Mouse (Mus musculus) kidney, adult 2 months (tissue): ENCODE measurements around the gene Gfod1. TPM values are rescaled to one million over a fixed set of nuclear protein-coding genes. Genes with fewer than 3 reads are reported as not detected.
A peak's percentile ranks its signal among the peaks of the same experiment; 100 is the strongest.

Experiments used
- DNase-seq: peaks from one replicate; pipeline ENCODE4 v3.0.0; 2021
- H3K27ac ChIP-seq: fragments of 200-500 bp; 2 replicates; pipeline ENCODE4 v1.5.1; 2012; ENCODE audit warnings: low read depth, low read length, control low read depth, inconsistent platforms; ENCODE audit not compliant: insufficient read depth
- H3K27me3 ChIP-seq: fragments of 200-500 bp; replicated peaks from 2 replicates; pipeline ENCODE4 v1.6.1; 2012; ENCODE audit warnings: mild to moderate bottlenecking, moderate library complexity, low read length, inconsistent platforms; ENCODE audit not compliant: control insufficient read depth, insufficient read depth
- H3K36me3 ChIP-seq: fragments of 200-500 bp; 2 replicates; pipeline ENCODE4 v1.6.1; 2012; ENCODE audit warnings: mild to moderate bottlenecking, moderate library complexity, low read length, inconsistent platforms; ENCODE audit not compliant: control insufficient read depth, insufficient read depth
- H3K4me1 ChIP-seq: fragments of 200-500 bp; 2 replicates; pipeline ENCODE4 v1.6.1; 2011; ENCODE audit warnings: low read length; ENCODE audit not compliant: control insufficient read depth, insufficient read depth
- H3K4me3 ChIP-seq: fragments of 200-500 bp; 2 replicates; pipeline ENCODE4 v1.5.1; 2011; ENCODE audit warnings: mild to moderate bottlenecking, low read depth, low read length, control low read depth; ENCODE audit not compliant: insufficient read depth
- CTCF ChIP-seq: fragments of 200-500 bp; conservative IDR thresholded peaks from 2 replicates; pipeline ENCODE4 v1.5.1; 2011; ENCODE audit warnings: low read depth, mild to moderate bottlenecking, control low read depth, low read length, moderate library complexity, mixed read lengths; ENCODE audit not compliant: insufficient read depth, insufficient read length
- POLR2A ChIP-seq: fragments of 200-500 bp; IDR thresholded peaks from one replicate; pipeline ENCODE4 v1.6.1; 2011; ENCODE audit warnings: low read depth, low read length, control low read depth
- WGBS: fragments of 180-500 bp; shearing (Covaris S2); methylation state at CpG from one replicate; pipeline ENCODE4 v1.1.7; 2018; 5-methylcytosine and 5-hydroxymethylcytosine counted together
- polyA plus RNA-seq: library from polyadenylated mRNA; depleted of rRNA; stranded (reverse); fragments of >200 nt; gene quantifications from 2 replicates; pipeline ENCODE4 v1.2.3, GENCODE M21; 2012

Gene Gfod1
- polyA plus RNA-seq, 1 experiment, result 2.0 TPM

GRCm38 (mm10) chr13:43336425-43337221 is 32.7 kb upstream of the Gfod1 start:
- Histone ChIP-seq H3K27me3 (no peaks in the 10 kb centered on the region), H3K36me3 (no peaks in the 10 kb centered on the region), H3K27ac (no peak overlapping the region), H3K4me1 (no peaks in the 10 kb centered on the region), H3K4me3 (no peak overlapping the region)
- 48% methylated on average over 12 of the region's 12 CpGs for whole genome bisulfite sequencing
- no peak for DNase-seq
- TF ChIP-seq POLR2A (no peak), CTCF (no peak)

- WGBS, result 45% methylated on average over 7 of the region's 7 CpGs
- no peak overlapping the region for H3K27ac ChIP-seq
- DNase-seq, result peak; percentile 19
Measured at GRCm38 (mm10) chr13:43332591-43332990, 28.6 kb upstream of the Gfod1 start.

GRCm38 (mm10) chr13:43331721-43332444 is 27.9 kb upstream of the Gfod1 start:
- no peaks in the 10 kb centered on the region for H3K36me3 ChIP-seq
- H3K27me3 ChIP-seq, result no peaks in the 10 kb centered on the region
- DNase-seq, result no peak
- no peak overlapping the region for H3K27ac ChIP-seq
- 49% methylated on average over 11 of the region's 11 CpGs for WGBS
- H3K4me3 ChIP-seq, result no peak overlapping the region
- no peaks in the 10 kb centered on the region for H3K4me1 ChIP-seq
- TF ChIP-seq POLR2A (no peak), CTCF (no peak)

More at GRCm38 (mm10) chr13:43332591-43332990, 28.6 kb upstream of the Gfod1 start:
- no peaks in the 10 kb centered on the region for H3K36me3 ChIP-seq
- H3K27me3 ChIP-seq, result no peaks in the 10 kb centered on the region
- TF ChIP-seq POLR2A, result no peak
- 0 out of 2 replicates have a peak, but pooled peaks have one; percentile 19 for TF ChIP-seq CTCF
- no peak overlapping the region for H3K4me3 ChIP-seq
- H3K4me1 ChIP-seq, result no peaks in the 10 kb centered on the region

GRCm38 (mm10) chr13:43325427-43325826 is 21.5 kb upstream of the Gfod1 start:
- DNase-seq, result no peak
- Histone ChIP-seq H3K4me1 (no peaks in the 10 kb centered on the region), H3K36me3 (no peaks in the 10 kb centered on the region), H3K27ac (no peak overlapping the region), H3K27me3 (no peaks in the 10 kb centered on the region), H3K4me3 (no peak overlapping the region)
- no peak for TF ChIP-seq CTCF
- no peak for TF ChIP-seq POLR2A
- WGBS, result 67% methylated on average over 1 of the region's 1 CpGs

- WGBS, result 77% methylated on average over 2 of the region's 2 CpGs
Measured at GRCm38 (mm10) chr13:43321492-43321891, 17.5 kb upstream of the Gfod1 start.

GRCm38 (mm10) chr13:43319396-43319795 is 15.4 kb upstream of the Gfod1 start:
- Histone ChIP-seq H3K36me3 (no peaks in the 10 kb centered on the region), H3K4me1 (no peaks in the 10 kb centered on the region), H3K27me3 (no peaks in the 10 kb centered on the region), H3K4me3 (no peak overlapping the region), H3K27ac (no peak overlapping the region)
- TF ChIP-seq POLR2A (no peak), CTCF (no peak)
- 71% methylated on average over 3 of the region's 3 CpGs for WGBS
- no peak for DNase-seq

More at GRCm38 (mm10) chr13:43321492-43321891, 17.5 kb upstream of the Gfod1 start:
- TF ChIP-seq CTCF, result 0 out of 2 replicates have a peak, but pooled peaks have one; percentile 9
- TF ChIP-seq POLR2A, result no peak
- Histone ChIP-seq H3K4me1 (no peaks in the 10 kb centered on the region), H3K36me3 (no peaks in the 10 kb centered on the region), H3K27ac (no peak overlapping the region), H3K27me3 (no peaks in the 10 kb centered on the region), H3K4me3 (no peak overlapping the region)
- DNase-seq, result peak; percentile 10

GRCm38 (mm10) chr13:43317411-43317810 is 13.4 kb upstream of the Gfod1 start:
- 63% methylated on average over 5 of the region's 5 CpGs for WGBS
- Histone ChIP-seq H3K4me3 (no peak overlapping the region), H3K4me1 (no peaks in the 10 kb centered on the region), H3K27me3 (no peaks in the 10 kb centered on the region), H3K36me3 (no peaks in the 10 kb centered on the region), H3K27ac (no peak overlapping the region)
- TF ChIP-seq CTCF, result no peak
- no peak for TF ChIP-seq POLR2A
- no peak for DNase-seq
